ENCODE assay signal across 7 mouse cellular contexts in genomic region chr12:5374196-5374683, GRCm38 (mm10). TPM values are rescaled to one million over a fixed set of nuclear protein-coding genes. Genes with fewer than 3 reads are reported as not detected.
DNase-seq lines count a peak whose midpoint lies in the region; ATAC-seq and TF ChIP-seq lines count a peak whose summit lies in the region.

No protein-coding gene starts in this region.

- peak overlapping the region; percentile 82 for H3K27ac ChIP-seq in gastrocnemius, adult 2 months
- peak overlapping the region; percentile 95 for H3K27ac ChIP-seq in midbrain, embryonic 15.5 days

- no peak for TF ChIP-seq CTCF in gastrocnemius, adult 2 months (IDR thresholded peaks at IDR 0.05)

- peak overlapping the region; percentile 88 for H3K9ac ChIP-seq in midbrain, embryonic 15.5 days

- peaks cover 8% of the 10 kb centered on the region; the same call in 1 of the 2 replicates for H3K9me3 ChIP-seq in megakaryocyte, embryonic 14.5 days
- no peaks in the 10 kb centered on the region for H3K9me3 ChIP-seq in midbrain, embryonic 15.5 days

- ATAC-seq in megakaryocyte, adult 5-6 weeks (ENCODE audit: poor library complexity, severe bottlenecking), result no peak
- peak; percentile 7 for ATAC-seq in midbrain, embryonic 15.5 days (replicated peaks)
- ATAC-seq in inflammation-experienced regulatory T-cells, adult 6 months, result no peak

- peaks cover 20% of the 10 kb centered on the region for H3K4me1 ChIP-seq in megakaryocyte, embryonic 14.5 days
- H3K4me1 ChIP-seq in midbrain, embryonic 15.5 days, result peaks cover 31% of the 10 kb centered on the region

- peak overlapping the region; percentile 86 for H3K4me2 ChIP-seq in midbrain, embryonic 15.5 days

- H3K27me3 ChIP-seq in megakaryocyte, embryonic 14.5 days (replicated peaks), result peaks cover 62% of the 10 kb centered on the region
- H3K27me3 ChIP-seq in midbrain, embryonic 15.5 days (replicated peaks), result no peaks in the 10 kb centered on the region

- WGBS in midbrain, embryonic 15.5 days, result 0% methylated on average over 31 of the region's 31 CpGs

- peak; percentile 67 for DNase-seq in cerebellum, adult 9-11 months
- peak; percentile 54 for DNase-seq in gastrocnemius, adult 2 months
- DNase-seq in kidney, postnatal 14 days, result peak; percentile 12

- intact Hi-C loops in gastrocnemius, adult 2 months (cut with DNase I), result no loop called here

- H3K36me3 ChIP-seq in megakaryocyte, embryonic 14.5 days (replicated peaks; ENCODE audit: low read length), result no peaks in the 10 kb centered on the region
- no peaks in the 10 kb centered on the region for H3K36me3 ChIP-seq in midbrain, embryonic 15.5 days (replicated peaks)

- H3K4me3 ChIP-seq in megakaryocyte, embryonic 14.5 days (replicated peaks), result peak overlapping the region; percentile 53
- H3K4me3 ChIP-seq in gastrocnemius, adult 2 months, result peak overlapping the region; percentile 86
- peak overlapping the region; percentile 98 for H3K4me3 ChIP-seq in midbrain, embryonic 15.5 days

RNA-seq across cellular contexts. Expression of gene Klhl29, which starts 1.2 kb away (rescaled TPM):
- polyA plus RNA-seq in megakaryocyte, embryonic 14.5 days (2012; ENCODE audit: insufficient read depth, low replicate concordance), result 0.08 TPM in 1 of 2 replicates, not detected in the other
- 0.02 TPM in 1 of 2 replicates, not detected in the other for total RNA-seq in megakaryocyte, adult 5-6 weeks (2015)
- not detected in 2 replicates for total RNA-seq in megakaryocyte, adult 5-6 weeks (2017)
- total RNA-seq in gastrocnemius, adult 2 months (2021), result 1 to 10 TPM; 3.0 to 3.4 TPM
- polyA plus RNA-seq in midbrain, embryonic 15.5 days (2015; fragmentation: Nextera tagmentation; extraction: Ambion mirVana), result 4.8 and 5.2 TPM in 2 replicates
- polyA plus RNA-seq in inflammation-experienced regulatory T-cells, adult 6 months (2017; shearing (Covaris generic)), result under 1 TPM in 2 of 3 experiments, not detected in 1; 0.33 to 0.42 TPM

Comparison
In these comparisons a context has a peak if more than half of its experiments do, and no peak if none do; other contexts are left out.
1. DNase-seq: peak in every context shown above with its lines; median percentile 67 in cerebellum, adult 9-11 months; 54 in gastrocnemius, adult 2 months; 12 in kidney, postnatal 14 days.